Mouse (Mus musculus) forebrain, embryonic 11.5 days (tissue): ENCODE measurements around the gene Eps8l2. TPM values are rescaled to one million over a fixed set of nuclear protein-coding genes. Genes with fewer than 3 reads are reported as not detected.
"Not testable (repeated sequence)": the region's sequence is repeated elsewhere in the genome, so short reads cannot be mapped to it uniquely, and the experiment has no call there.

ENCODE experiments used
- ATAC-seq: fragments of 200-750 bp; cut with Nextera tagmentation; replicated peaks from 2 replicates; pipeline ENCODE4 v1.8.0; 2017; ENCODE audit warnings: moderate TSS enrichment; ENCODE audit not compliant: low FRiP score
- DNase-seq: peaks from one replicate; pipeline ENCODE4 v3.0.0-alpha.2; 2017; ENCODE audit warnings: low spot score
- H3K27ac ChIP-seq: fragments of 300-500 bp; sonication (generic); 2 replicates; pipeline ENCODE4 v1.5.1; 2014; ENCODE audit warnings: low read depth, low read length
- H3K27me3 ChIP-seq: fragments of 300-500 bp; sonication (generic); 2 replicates; pipeline ENCODE4 v1.6.1; 2014; ENCODE audit warnings: mild to moderate bottlenecking, low read length, mixed read lengths; ENCODE audit not compliant: control insufficient read depth, insufficient read depth
- H3K36me3 ChIP-seq: fragments of 300-500 bp; sonication (generic); 2 replicates; pipeline ENCODE4 v1.6.1; 2014; ENCODE audit warnings: mild to moderate bottlenecking, low read length, moderate library complexity, mixed read lengths; ENCODE audit not compliant: control insufficient read depth, insufficient read depth
- H3K4me1 ChIP-seq: fragments of 300-500 bp; sonication (generic); replicated peaks from 2 replicates; pipeline ENCODE4 v1.6.1; 2014; ENCODE audit warnings: low read length, mixed read lengths; ENCODE audit not compliant: control insufficient read depth, insufficient read depth
- H3K4me2 ChIP-seq: fragments of 300-500 bp; sonication (generic); 2 replicates; pipeline ENCODE4 v1.6.1; 2014; ENCODE audit warnings: low read depth, mild to moderate bottlenecking, low read length, moderate library complexity, mixed read lengths; ENCODE audit not compliant: severe bottlenecking
- H3K4me3 ChIP-seq: fragments of 300-500 bp; sonication (generic); 2 replicates; pipeline ENCODE4 v1.5.1; 2014; ENCODE audit warnings: low read depth, low read length
- H3K9ac ChIP-seq: fragments of 300-500 bp; sonication (generic); 2 replicates; pipeline ENCODE4 v1.6.1; 2014; ENCODE audit warnings: low read length
- H3K9me3 ChIP-seq: fragments of 300-500 bp; sonication (generic); 2 replicates; pipeline ENCODE4 v1.6.1; 2016; ENCODE audit warnings: low read length, mixed read lengths; ENCODE audit not compliant: control insufficient read depth
- WGBS: fragments of 180-500 bp; shearing (Covaris S2); extraction: QIAGEN DNeasy Blood & Tissue Kit; methylation state at CpG from one replicate; pipeline ENCODE4 v1.1.7; 2014; 5-methylcytosine and 5-hydroxymethylcytosine counted together
- polyA plus RNA-seq: library from polyadenylated mRNA; unstranded; fragments of >200 nt; fragmentation: Nextera tagmentation; extraction: Ambion mirVana; gene quantifications from 2 replicates; pipeline ENCODE4 v1.2.1, GENCODE M21; 2014

Eps8l2 gene
- polyA plus RNA-seq, 1 experiment from 2014 or later = 2.5 TPM

DNA sequence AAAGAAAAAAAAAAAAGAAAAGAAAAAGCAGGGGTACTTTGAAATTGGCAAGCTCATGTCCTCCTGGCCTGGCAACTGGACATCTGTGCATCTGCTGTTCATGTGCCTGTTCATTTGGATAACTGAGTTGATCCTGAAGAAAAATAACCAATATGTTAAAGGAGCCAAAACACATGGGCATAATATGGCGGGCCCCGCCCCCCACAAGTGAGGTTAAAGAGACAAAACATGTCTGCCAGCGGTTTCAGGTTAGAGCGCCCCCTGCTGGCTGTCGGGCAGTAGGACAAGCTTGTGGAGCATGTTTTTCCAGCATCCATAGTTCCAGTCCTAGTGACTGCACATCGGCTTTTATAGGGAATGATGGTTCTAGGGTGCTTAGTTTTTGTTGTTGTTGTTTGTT, 56.1 kb downstream of the Eps8l2 start:
- H3K4me2 ChIP-seq = no peak overlapping the region
- peaks cover 5% of the 10 kb centered on the region; the same call in 1 of the 2 replicates for H3K4me1 ChIP-seq
- peak; percentile 89 for DNase-seq
- no peaks in the 10 kb centered on the region for H3K9me3 ChIP-seq
- 15% methylated on average over 6 of the region's 6 CpGs for WGBS
- H3K27me3 ChIP-seq = no peaks in the 10 kb centered on the region
- no peak overlapping the region for H3K4me3 ChIP-seq
- H3K36me3 ChIP-seq = peaks cover 6% of the 10 kb centered on the region; the same call in 1 of the 2 replicates
- H3K9ac ChIP-seq = no peak overlapping the region
- no peak overlapping the region for H3K27ac ChIP-seq
- ATAC-seq = no peak

DNA sequence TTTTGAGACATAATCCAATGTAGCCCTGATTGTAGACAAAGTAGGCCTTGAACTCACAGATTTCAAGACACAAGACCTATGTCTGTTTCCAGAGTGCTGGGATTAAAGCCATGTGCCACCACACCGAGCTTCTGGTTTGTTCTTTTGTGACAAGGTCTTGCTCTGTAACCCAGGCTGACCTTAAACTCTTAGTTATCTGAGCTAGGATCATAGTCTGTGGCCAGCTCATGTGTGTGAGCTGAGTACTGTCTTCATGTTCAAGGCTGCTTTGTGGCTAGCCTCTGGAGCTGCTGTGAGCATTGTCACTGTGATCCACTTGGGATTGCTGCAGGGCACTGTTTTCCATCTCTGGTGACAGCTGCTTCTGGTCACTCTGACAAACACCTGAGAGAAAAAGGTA, 56.7 kb downstream of the Eps8l2 start:
- Histone ChIP-seq H3K27ac (no peak overlapping the region), H3K36me3 (peaks cover 8% of the 10 kb centered on the region; the same call in 1 of the 2 replicates), H3K4me2 (no peak overlapping the region), H3K27me3 (no peaks in the 10 kb centered on the region), H3K4me3 (no peak overlapping the region), H3K9ac (no peak overlapping the region), H3K9me3 (no peaks in the 10 kb centered on the region), H3K4me1 (peaks cover 5% of the 10 kb centered on the region; the same call in 1 of the 2 replicates)
- ATAC-seq = no peak
- WGBS = 76% methylated on average over 1 of the region's 1 CpGs
- no peak for DNase-seq

DNA sequence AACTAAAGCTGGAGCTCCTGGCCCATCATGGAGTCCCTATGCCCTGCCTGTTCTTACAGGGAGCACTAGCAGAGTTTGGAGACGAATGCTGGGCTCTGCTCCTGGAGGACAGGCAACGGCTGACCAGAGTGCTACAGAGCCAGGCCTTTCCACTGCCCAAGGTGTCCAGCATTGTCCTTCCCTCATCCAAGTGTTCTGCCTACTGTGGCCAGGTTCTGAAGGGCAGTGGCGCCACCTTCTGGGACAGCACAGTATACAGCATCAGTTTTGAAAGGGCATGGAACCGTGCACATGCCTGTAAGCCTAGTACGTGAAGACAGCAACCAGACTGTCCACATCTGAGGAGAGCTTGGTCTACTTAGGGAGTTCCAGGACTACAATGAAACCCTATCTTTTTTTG, 64.6 kb downstream of the Eps8l2 start:
- Histone ChIP-seq H3K9me3 (no peaks in the 10 kb centered on the region), H3K27ac (no peak overlapping the region), H3K4me3 (no peak overlapping the region), H3K27me3 (no peaks in the 10 kb centered on the region), H3K9ac (no peak overlapping the region), H3K36me3 (peaks cover 11% of the 10 kb centered on the region), H3K4me2 (no peak overlapping the region), H3K4me1 (no peaks in the 10 kb centered on the region)
- peak; percentile 63; the same call in 1 of the 2 replicates for ATAC-seq
- DNase-seq = peak; percentile 74
- 49% methylated on average over 5 of the region's 5 CpGs for WGBS

DNA sequence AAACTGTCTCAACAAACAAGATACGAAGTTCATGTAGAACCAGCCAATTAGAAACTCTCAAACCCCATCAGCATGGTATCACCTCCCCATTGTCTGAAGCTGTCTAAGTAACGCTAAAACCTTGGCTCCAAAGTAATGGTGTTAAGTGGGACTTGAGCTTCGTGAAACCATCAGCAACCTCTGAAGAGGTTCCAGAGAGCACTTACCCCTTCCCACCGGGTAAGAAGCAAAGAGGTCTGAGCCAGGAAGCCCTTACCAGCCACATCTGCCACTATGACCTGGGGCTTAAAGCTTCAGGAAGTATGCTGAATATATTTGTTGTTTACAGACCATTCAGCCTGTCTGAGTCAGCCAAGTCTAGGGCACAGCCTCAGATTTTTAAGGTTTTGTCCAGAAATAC, 66.8 kb downstream of the Eps8l2 start:
- DNase-seq (no peak), ATAC-seq (no peak)
- Histone ChIP-seq H3K4me1 (no peaks in the 10 kb centered on the region), H3K9me3 (no peaks in the 10 kb centered on the region), H3K4me2 (no peak overlapping the region), H3K9ac (no peak overlapping the region), H3K4me3 (no peak overlapping the region), H3K36me3 (peaks cover 3% of the 10 kb centered on the region), H3K27ac (no peak overlapping the region), H3K27me3 (no peaks in the 10 kb centered on the region)
- WGBS = 86% methylated on average over 4 of the region's 4 CpGs

DNA sequence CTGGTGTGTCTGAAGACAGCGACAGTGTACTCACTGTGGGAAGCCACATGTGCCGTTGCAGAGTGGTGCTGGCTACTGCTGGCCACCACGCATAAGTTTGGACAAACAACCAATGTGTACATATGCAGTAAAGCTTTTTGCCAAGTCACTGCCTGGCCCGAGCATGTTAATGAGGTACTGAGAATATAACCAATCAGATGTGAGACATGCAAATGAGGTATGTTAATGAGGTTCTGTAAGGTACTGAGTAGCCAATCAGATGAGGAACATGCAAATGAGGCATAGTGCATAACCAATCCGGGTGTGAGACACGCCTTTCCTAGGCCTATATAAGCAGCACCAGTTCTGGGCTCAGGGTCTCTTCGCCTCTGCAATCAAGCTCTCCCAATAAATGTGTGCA, 69.0 kb downstream of the Eps8l2 start:
- 95% methylated on average over 7 of the region's 7 CpGs for WGBS
- H3K9ac ChIP-seq, H3K4me3 ChIP-seq, H3K27me3 ChIP-seq, H3K4me2 ChIP-seq, H3K4me1 ChIP-seq, H3K36me3 ChIP-seq, ATAC-seq, H3K27ac ChIP-seq, H3K9me3 ChIP-seq, DNase-seq: not testable (repeated sequence)

DNA sequence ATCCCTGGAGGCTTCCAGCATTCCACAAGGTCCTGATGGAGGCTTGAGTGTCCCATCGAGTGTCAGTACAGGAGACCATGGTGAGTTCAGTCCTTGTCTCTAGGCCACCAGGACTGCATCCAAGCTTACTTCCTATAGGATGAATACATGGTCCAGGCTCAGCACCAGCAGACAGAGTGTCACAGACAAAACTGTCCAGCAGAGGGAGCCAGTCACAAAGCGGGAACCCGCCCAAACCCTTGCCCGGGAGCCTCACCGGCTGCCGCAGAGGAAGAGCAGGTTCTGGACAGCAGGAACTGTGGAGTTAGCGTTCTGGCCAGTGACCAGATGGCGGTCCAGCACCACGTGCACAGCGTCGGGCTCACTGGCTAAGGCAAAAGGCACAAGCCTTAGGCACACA, 70.2 kb downstream of the Eps8l2 start:
- Histone ChIP-seq H3K27ac (no peak overlapping the region), H3K4me1 (0 out of 2 replicates have a peak, but pooled peaks cover 3% of the 10 kb centered on the region), H3K36me3 (peaks cover 3% of the 10 kb centered on the region; the same call in 1 of the 2 replicates), H3K9me3 (no peaks in the 10 kb centered on the region), H3K9ac (no peak overlapping the region), H3K4me2 (no peak overlapping the region), H3K27me3 (no peaks in the 10 kb centered on the region), H3K4me3 (no peak overlapping the region)
- 15% methylated on average over 11 of the region's 11 CpGs for WGBS
- peak; percentile 93 for DNase-seq
- ATAC-seq = peak; percentile 73

DNA sequence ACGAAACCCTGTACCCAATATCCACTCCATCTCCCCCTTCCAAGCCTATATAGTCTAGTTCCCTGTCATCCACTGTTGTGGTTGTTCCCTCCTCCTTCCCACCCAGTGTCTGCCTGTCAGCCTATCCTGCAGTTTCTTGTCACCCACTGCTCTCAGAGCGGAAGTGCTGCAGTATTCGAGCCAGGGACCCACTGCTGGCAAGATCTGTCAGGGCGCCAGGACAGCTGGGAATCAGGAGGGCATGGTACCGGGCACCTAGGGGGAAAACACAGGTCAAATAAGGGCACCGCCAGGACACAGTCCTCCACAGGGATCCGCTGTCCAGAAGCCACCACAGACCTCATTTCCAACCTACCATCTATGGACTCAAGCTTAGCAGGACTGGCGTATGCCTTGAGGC, 72.0 kb downstream of the Eps8l2 start:
- 0 out of 2 replicates have a peak, but pooled peaks cover 3% of the 10 kb centered on the region for H3K4me1 ChIP-seq
- no peaks in the 10 kb centered on the region for H3K9me3 ChIP-seq
- peaks cover 3% of the 10 kb centered on the region; the same call in 1 of the 2 replicates for H3K36me3 ChIP-seq
- ATAC-seq (no peak), DNase-seq (peak; percentile 40)
- no peak overlapping the region for H3K4me2 ChIP-seq
- no peak overlapping the region for H3K9ac ChIP-seq
- no peaks in the 10 kb centered on the region for H3K27me3 ChIP-seq
- H3K27ac ChIP-seq = no peak overlapping the region
- WGBS = 94% methylated on average over 8 of the region's 8 CpGs
- no peak overlapping the region for H3K4me3 ChIP-seq

DNA sequence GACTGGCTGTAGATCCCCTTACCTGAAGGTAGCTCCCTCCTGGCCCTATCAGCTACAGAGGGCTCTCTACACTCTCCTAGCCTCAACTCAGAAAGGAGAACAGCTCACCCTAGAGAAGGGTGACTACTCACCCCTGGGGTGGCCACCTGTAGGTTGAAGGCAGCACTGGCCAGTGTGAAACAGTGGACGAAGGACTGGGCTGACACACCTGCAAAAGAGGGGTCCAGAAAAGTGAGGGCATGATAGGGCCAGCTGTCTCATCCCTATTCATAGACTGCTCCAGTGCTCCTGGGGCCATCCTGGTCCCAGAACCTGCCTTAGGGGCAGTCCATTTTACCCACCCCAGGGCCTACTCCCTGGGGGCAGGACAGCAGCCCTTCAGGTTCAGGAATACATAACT, 73.0 kb downstream of the Eps8l2 start:
- H3K9me3 ChIP-seq = no peaks in the 10 kb centered on the region
- H3K36me3 ChIP-seq = peaks cover 3% of the 10 kb centered on the region; the same call in 1 of the 2 replicates
- H3K4me2 ChIP-seq = no peak overlapping the region
- no peak for ATAC-seq
- no peak overlapping the region for H3K4me3 ChIP-seq
- no peak overlapping the region for H3K27ac ChIP-seq
- 0 out of 2 replicates have a peak, but pooled peaks cover 3% of the 10 kb centered on the region for H3K4me1 ChIP-seq
- peak; percentile 40 for DNase-seq
- WGBS = 70% methylated on average over 1 of the region's 1 CpGs
- H3K9ac ChIP-seq = no peak overlapping the region
- no peaks in the 10 kb centered on the region for H3K27me3 ChIP-seq
